Mouse (Mus musculus) granulocyte monocyte progenitor cell, adult 5-6 weeks (primary cell): ENCODE measurements at regions not wholly inside any gene's neighbourhood (a gene's known extent, or its start where the extent isn't known, plus 50 kb on each side); places are given as distances from the start of the nearest gene placed in this dataset.
A peak's percentile ranks its signal among the peaks of the same experiment; 100 is the strongest.

Experiments
- ATAC-seq: replicated peaks from 2 replicates; pipeline ENCODE4 v1.8.0; 2016; ENCODE audit warnings: mild to moderate bottlenecking, moderate TSS enrichment, inconsistent platforms; ENCODE audit not compliant: poor library complexity, severe bottlenecking

- no peak for ATAC-seq
Observed at GRCm38 (mm10) chr1:125488915-125489730, 53.6 kb upstream of the Actr3 start.

GRCm38 (mm10) chr1:125491014-125491413 is 55.5 kb upstream of the Actr3 start:
- ATAC-seq = no peak

GRCm38 (mm10) chr1:125494598-125494997 is 59.1 kb upstream of the Actr3 start:
- no peak for ATAC-seq

- no peak for ATAC-seq
Observed at GRCm38 (mm10) chr1:125495320-125496083, 60.0 kb upstream of the Actr3 start.

GRCm38 (mm10) chr1:125497006-125497405 is 61.5 kb upstream of the Actr3 start:
- ATAC-seq = no peak

- ATAC-seq = no peak
Observed at GRCm38 (mm10) chr1:125501964-125502517, 58.4 kb upstream of the Slc35f5 start.

GRCm38 (mm10) chr1:125503878-125504277 is 56.5 kb upstream of the Slc35f5 start:
- ATAC-seq = no peak

- no peak for ATAC-seq
Observed at GRCm38 (mm10) chr1:125507786-125508514, 52.4 kb upstream of the Slc35f5 start.

- ATAC-seq = peak; percentile 98
Observed at GRCm38 (mm10) chr1:125508594-125509257, 51.7 kb upstream of the Slc35f5 start.
